Mouse (Mus musculus) left cerebral cortex, adult 8-10 months (tissue): ENCODE results near the gene Ttc21a. TPM values are rescaled to one million over a fixed set of nuclear protein-coding genes. Genes with fewer than 3 reads are reported as not detected.
A peak's percentile ranks its signal among the peaks of the same experiment; 100 is the strongest.

ENCODE experiments used
- DNase-seq, 2 experiments: peaks; one replicate each; pipeline ENCODE4 v3.0.0; 2022; ENCODE audit warnings: low spot score in 2 of 2
- total RNA-seq, 4 experiments: library from RNA; stranded (reverse); gene quantifications; 2 replicates each; pipeline ENCODE4 v1.2.4; 2022

Ttc21a gene
- total RNA-seq = 1 to 10 TPM in 1 of 4 experiments, under 1 TPM in 3; 0.70 to 1.2 (median 0.81) TPM

GRCm38 (mm10) chr9:119937005-119937773, at the start of gene Ttc21a, which contains the start of gene Gorasp1:
Gene Ttc21a, plus strand, starts transcription at chr9:119937606.
Gene Gorasp1, minus strand, starts transcription at chr9:119937565.
- DNase-seq = peak; percentile 89

DNA sequence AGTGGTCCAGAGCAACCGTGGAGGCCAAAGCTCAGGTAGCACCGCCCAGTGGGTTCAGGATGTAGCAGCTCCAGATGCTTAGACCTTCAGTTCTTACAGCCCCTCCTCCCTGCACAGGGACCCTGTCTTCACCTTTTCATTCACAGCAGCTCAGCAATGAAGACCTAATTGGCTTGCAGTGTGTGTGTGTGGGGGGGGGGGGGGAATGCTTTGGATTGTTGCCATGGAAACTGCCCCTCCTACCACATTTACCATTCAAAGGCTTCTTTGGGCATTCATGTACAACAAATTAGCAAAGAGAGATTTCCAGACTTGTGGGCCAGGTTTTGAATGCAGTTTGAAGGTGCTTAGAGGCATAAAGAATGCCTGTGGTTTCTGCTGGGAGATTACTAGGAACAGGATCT, 48.6 kb upstream of the Ttc21a start:
- peak in 1 of 2 experiments; percentile 3 for DNase-seq

- peak in 1 of 2 experiments; percentile 3 for DNase-seq
Observed at GRCm38 (mm10) chr9:119889446-119889845, 48.0 kb upstream of the Ttc21a start.

- peak in 1 of 2 experiments; percentile 7 for DNase-seq
Observed at GRCm38 (mm10) chr9:119890692-119891091, 46.7 kb upstream of the Ttc21a start.

DNA sequence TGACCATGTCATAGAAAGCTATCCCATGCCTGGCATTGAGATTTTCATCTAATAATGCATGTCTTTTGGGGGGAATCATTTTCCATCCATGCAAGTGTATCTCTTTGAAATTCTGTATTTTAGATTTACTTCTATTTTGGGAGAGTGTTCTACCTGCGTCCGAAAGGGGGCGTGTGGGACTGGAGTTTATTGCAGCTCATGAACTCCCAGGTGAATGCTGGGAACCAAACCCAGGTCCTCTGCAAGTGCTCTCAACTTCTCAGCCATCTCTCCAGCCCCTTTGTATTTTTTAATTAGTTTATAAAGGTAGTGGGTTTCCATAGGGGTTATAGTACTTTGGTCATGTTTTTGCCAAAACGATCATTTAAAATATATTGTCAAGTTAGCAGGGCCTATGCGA, 43.5 kb upstream of the Ttc21a start:
- DNase-seq = no peak

DNA sequence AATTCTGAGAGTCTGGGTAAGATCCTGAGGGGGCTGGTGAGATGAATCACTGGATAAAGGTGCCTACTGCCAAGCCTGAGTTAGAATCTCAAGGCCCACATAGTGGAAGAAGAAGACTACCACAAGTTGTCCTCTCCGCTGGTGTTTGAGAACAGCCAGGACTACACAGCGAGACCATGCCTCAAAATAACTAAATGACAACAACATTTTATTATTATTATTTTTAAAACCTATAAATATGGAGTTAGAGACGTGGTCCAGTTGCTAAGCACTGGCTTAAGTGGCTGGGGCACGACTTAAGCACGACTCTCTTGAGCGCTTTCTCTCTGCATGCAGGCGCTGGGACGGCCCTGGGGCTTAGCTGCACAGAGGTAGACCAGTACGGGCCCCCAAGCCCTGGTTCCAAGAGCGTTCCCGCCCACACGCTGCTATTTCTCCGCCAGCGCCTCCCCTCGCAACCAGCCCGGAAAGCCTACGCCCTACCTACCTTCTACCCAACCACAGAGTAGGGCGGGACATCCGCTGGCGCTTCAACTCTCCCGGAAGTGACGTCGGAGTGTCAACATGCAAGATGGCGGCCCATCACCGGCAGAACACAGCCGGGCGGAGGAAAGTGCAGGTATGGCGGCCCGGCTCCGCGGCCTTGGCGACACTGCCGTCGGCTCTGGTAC, 42.9 kb upstream of the Ttc21a start, which contains the start of gene Wdr48:
Gene Wdr48 (plus strand): TSS at position 540 of the 671 bp plus-strand sequence.
- peak; percentile 90 to 97 for DNase-seq

DNA sequence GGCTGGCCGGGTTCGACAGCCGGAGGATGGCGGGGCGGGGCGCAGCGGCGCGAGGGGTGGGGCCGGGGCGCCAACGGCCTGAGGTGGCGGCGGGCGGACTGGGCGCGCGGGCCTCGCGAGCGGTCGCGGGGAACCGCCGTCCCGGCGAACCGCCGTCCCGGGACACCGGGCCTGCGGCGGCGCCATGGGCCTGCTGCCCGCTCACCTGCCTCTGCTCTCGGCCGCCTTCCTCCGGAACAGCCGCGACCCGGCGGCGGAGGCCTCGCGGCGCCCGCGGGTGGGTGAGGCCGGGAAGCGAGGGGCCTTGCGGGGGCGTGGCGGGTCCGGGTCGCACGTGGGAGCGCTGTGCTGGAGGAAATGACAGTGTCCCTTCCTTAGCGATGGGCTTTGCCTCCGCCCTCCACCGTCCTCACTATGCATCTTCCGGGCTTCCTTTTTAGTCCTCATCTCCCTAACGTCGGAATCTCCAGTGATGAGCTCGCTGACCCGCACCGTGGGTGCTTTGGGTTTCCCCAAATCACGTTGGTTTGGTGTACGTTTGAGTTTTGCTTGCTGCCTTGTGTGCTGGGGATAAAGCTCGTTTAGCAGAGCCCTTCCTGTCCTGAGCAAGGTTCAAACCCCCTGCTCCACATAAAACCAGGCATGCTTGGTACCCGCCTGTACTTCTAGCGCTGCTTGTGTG, 42.2 kb upstream of the Ttc21a start:
- no peak for DNase-seq

GRCm38 (mm10) chr9:119899446-119899845, 38.0 kb upstream of the Ttc21a start:
- DNase-seq = no peak

- no peak for DNase-seq
Observed at GRCm38 (mm10) chr9:119902410-119903151, 34.8 kb upstream of the Ttc21a start.

- DNase-seq = no peak
Observed at GRCm38 (mm10) chr9:119908708-119909107, 28.7 kb upstream of the Ttc21a start.

- peak in 1 of 2 experiments; percentile 56 for DNase-seq
Observed at GRCm38 (mm10) chr9:119909931-119910330, 27.5 kb upstream of the Ttc21a start.

DNA sequence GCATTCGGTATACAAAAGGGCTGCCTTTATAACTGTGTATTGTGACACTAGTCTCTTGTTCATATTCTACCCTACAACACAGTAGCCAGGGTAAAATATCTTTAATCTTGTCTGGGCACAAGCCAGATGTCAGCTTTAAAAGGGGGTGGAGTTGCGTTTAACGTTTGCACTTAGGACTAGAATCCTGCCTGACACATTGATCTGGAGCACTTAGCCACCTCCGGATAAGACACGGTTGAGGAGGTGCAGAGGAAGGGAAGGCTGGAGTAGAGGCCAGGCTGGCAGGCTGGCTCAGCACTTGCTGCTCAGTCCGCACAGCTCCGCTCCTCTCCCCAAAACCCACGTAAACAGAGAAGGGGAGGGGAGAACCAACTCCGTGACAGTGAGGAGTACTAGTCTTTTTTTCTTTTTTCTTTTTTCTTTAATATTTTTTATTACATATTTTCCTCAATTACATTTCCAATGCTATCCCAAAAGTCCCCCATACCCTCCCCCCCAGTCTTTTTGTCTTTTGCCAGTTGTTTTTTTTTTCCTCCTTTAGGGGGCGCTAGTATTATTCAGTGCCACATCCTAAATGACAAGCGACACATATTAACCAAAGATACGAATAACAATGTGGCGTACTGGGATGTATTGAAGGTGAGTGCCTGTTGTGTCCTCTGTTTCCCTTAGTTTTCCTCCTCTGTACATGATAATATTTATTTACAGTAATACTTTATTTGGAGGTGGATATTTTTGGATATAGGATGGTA, 24.1 kb upstream of the Ttc21a start:
- DNase-seq = no peak

DNA sequence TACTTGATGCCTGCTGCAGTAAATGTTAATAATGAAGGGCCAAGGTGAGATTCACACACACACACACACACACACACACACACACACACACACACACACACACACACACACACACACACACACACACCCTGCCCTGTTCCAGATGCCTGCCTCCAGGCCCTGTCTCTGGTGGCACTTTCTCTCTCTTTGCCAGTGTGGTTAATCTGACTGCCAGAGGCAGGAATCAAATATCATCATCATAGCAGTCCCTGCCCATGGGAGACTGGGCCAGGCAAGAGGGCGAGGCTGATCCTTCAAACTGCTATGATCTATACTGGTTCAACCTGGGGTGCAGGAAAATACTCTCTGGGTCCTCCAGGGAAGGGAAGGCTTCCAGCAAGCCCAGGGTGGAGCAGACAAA, 17.5 kb upstream of the Ttc21a start:
- DNase-seq = no peak

GRCm38 (mm10) chr9:119923462-119923861, 13.9 kb upstream of the Ttc21a start:
- no peak for DNase-seq

- DNase-seq = no peak
Observed at GRCm38 (mm10) chr9:119925120-119925657, 12.2 kb upstream of the Ttc21a start.

DNA sequence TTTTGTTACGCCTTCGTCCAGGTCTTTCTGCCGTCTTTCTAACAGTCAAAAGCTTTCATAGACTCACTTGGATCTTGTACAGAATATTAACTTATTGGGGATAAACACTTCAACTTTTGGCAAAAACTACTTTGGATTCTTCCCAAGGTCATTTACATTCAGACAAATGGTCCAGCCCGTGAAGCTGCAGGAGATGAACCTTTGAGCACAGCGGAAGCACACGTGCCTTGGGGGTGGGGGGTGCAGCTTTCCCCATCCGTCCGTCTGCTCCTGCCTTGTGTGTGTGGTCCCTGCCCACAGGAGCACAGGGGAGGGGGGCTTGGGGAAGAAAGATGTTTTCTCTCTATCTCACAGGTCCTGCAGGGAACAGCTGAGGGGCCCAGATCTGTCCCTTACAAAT, 11.7 kb upstream of the Ttc21a start:
- no peak for DNase-seq

GRCm38 (mm10) chr9:119926497-119926896, 10.9 kb upstream of the Ttc21a start:
- no peak for DNase-seq

DNA sequence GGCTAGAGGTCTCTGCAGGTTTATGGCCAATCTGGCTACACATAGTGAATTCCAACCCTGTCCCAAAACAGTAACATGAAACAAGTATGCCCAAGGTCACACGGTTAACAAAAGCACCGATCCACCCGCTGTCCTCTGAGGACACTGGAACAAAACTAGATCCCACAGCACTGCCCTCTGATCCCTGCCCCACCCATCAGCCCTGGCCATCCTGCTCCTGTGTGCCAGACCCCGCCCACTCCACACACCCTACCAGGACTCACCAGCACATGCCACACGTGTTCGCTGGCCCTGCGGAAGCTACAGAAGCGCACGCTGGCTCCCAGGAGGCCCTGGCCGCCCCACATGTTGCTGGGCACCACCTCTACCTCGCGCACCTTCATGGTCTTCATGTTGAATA, 5.0 kb upstream of the Ttc21a start:
- DNase-seq = no peak

- DNase-seq = no peak
Observed at GRCm38 (mm10) chr9:119933675-119934074, 3.7 kb upstream of the Ttc21a start.

GRCm38 (mm10) chr9:119938496-119938895, 1.1 kb downstream of the Ttc21a start:
- no peak for DNase-seq
